Comparison of ENCODE assay signal across 9 mouse cellular contexts in the genomic region with DNA sequence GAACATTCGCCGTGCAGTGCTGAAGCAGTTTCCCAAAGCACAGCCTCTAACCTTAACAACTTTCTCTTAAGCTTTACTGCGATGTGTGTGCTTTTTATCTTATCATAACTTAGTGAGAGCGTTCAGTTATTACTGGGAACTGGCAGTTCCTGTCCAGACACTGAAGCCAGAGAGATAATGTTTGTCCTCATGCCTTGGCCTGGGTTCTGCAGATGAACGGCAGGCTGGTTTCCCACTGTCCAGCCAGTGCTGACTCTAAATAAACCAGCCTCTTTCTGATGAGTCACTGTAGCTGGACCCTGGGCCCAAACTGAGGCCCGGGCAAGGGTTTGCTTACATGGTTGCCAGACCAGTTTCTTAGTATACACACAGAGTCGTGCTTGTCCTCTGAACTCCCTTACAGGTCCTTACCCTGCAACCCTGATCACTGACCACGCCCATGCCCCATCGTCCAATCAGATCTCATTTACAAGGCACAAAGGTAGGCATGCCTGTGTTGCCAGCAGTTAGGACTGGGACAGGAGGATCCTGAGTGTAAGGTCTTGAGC. TPM values are rescaled to one million over a fixed set of nuclear protein-coding genes. Genes with fewer than 3 reads are reported as not detected.
A peak's percentile ranks its signal among the peaks of the same experiment; 100 is the strongest.
DNase-seq lines count a peak whose midpoint lies in the region; ATAC-seq and TF ChIP-seq lines count a peak whose summit lies in the region.
"Had no signal": no experiment of that assay in that cellular context is flagged by ENCODE, and none has a peak within 500 bp of the region (broad histone marks: within the 10 kb centered on the region; RNA-seq: fewer than 3 reads in every experiment).

No protein-coding gene starts in this region.

- no peak for DNase-seq in lung, postnatal 14 days
- DNase-seq in gastrocnemius, postnatal 36 days, result peak; percentile 17 to 36
- DNase-seq in liver, adult 2 months (ENCODE audit: extremely low read depth, low read depth, low spot score), result peak; percentile 99
- DNase-seq in left cerebral cortex, postnatal 25 days (ENCODE audit: low spot score in 2 of 2), result no peak
- no peak for DNase-seq in left cerebral cortex, adult 18-20 months (ENCODE audit: low spot score in 2 of 2)

- H3K36me3 ChIP-seq in lung, embryonic 15.5 days, result no peaks in the 10 kb centered on the region
- H3K36me3 ChIP-seq in liver, adult 2 months (ENCODE audit: control insufficient read depth, insufficient read depth, low read length), result no peaks in the 10 kb centered on the region
- H3K36me3 ChIP-seq in testis, adult 2 months (ENCODE audit: control insufficient read depth, insufficient read depth, low read length), result no peaks in the 10 kb centered on the region
- no peaks in the 10 kb centered on the region for H3K36me3 ChIP-seq in hindbrain, embryonic 13.5 days
- H3K36me3 ChIP-seq: limb, embryonic 15.5 days had no signal

- 47% methylated on average over 9 of the region's 9 CpGs for WGBS in lung, embryonic 15.5 days
- WGBS in liver, adult 2 months, result 14% methylated on average over 9 of the region's 9 CpGs
- WGBS in hindbrain, embryonic 13.5 days, result 85% methylated on average over 9 of the region's 9 CpGs

- no peaks in the 10 kb centered on the region for H3K27me3 ChIP-seq in lung, embryonic 15.5 days
- no peaks in the 10 kb centered on the region for H3K27me3 ChIP-seq in liver, adult 2 months (ENCODE audit: control insufficient read depth, insufficient read depth, low read length)
- no peaks in the 10 kb centered on the region for H3K27me3 ChIP-seq in testis, adult 2 months (ENCODE audit: control insufficient read depth, insufficient read depth, low read length)
- H3K27me3 ChIP-seq in hindbrain, embryonic 13.5 days, result no peaks in the 10 kb centered on the region
- H3K27me3 ChIP-seq: limb, embryonic 15.5 days had no signal

- no peak for TF ChIP-seq CTCF in liver, adult 2 months (IDR thresholded peaks at IDR 0.05; ENCODE audit: low read depth, low read length)
- TF ChIP-seq CTCF in testis, adult 2 months (IDR thresholded peaks at IDR 0.05; ENCODE audit: control insufficient read depth, insufficient read depth, insufficient replicate concordance, low read depth, low read length), result no peak

- ATAC-seq in lung, embryonic 15.5 days (ENCODE audit: borderline replicate concordance, extremely low read depth, low FRiP score, low TSS enrichment), result peak; percentile 55; the same call in 1 of the 2 replicates
- no peak for ATAC-seq in hindbrain, embryonic 13.5 days (ENCODE audit: low FRiP score)

- intact Hi-C loops in gastrocnemius, postnatal 36 days (cut with DNase I), result no loop called here
- intact Hi-C loops in left cerebral cortex, postnatal 25 days (cut with DNase I), result no loop called here

- no peaks in the 10 kb centered on the region; the same call in 1 of the 2 replicates for H3K9me3 ChIP-seq in lung, embryonic 15.5 days
- H3K9me3 ChIP-seq in hindbrain, embryonic 13.5 days, result 0 out of 2 replicates have a peak, but pooled peaks cover 3% of the 10 kb centered on the region
- H3K9me3 ChIP-seq: limb, embryonic 15.5 days had no signal

- H3K4me3 ChIP-seq in lung, embryonic 15.5 days, result no peak overlapping the region
- H3K4me3 ChIP-seq in liver, adult 2 months (ENCODE audit: insufficient read depth, low read depth, low read length), result no peak overlapping the region
- no peak overlapping the region for H3K4me3 ChIP-seq in testis, adult 2 months (ENCODE audit: control insufficient read depth, low read depth, low read length)
- no peak overlapping the region for H3K4me3 ChIP-seq in hindbrain, embryonic 13.5 days
- H3K4me3 ChIP-seq: limb, embryonic 15.5 days had no signal

- H3K27ac ChIP-seq in lung, embryonic 15.5 days, result no peak overlapping the region
- peak overlapping the region; percentile 90 for H3K27ac ChIP-seq in liver, adult 2 months (replicated peaks; ENCODE audit: insufficient read depth, low read depth, low read length)
- peak overlapping the region; percentile 75 for H3K27ac ChIP-seq in testis, adult 2 months (ENCODE audit: control insufficient read depth, insufficient read depth, low read depth, low read length)
- no peak overlapping the region for H3K27ac ChIP-seq in hindbrain, embryonic 13.5 days
- H3K27ac ChIP-seq: limb, embryonic 15.5 days had no signal

- TF ChIP-seq POLR2A in liver, adult 2 months (IDR thresholded peaks at IDR 0.05; ENCODE audit: extremely low read depth, insufficient read depth, low read length), result no peak
- TF ChIP-seq POLR2A in testis, adult 2 months (IDR thresholded peaks at IDR 0.05; ENCODE audit: control insufficient read depth, low read depth, low read length), result no peak

- no peak overlapping the region for H3K9ac ChIP-seq in lung, embryonic 15.5 days
- H3K9ac ChIP-seq in liver, adult 2 months (ENCODE audit: low read depth, low read length), result peak overlapping the region; percentile 12; the same call in 1 of the 2 replicates
- no peak overlapping the region for H3K9ac ChIP-seq in hindbrain, embryonic 13.5 days
- H3K9ac ChIP-seq: limb, embryonic 15.5 days had no signal

- H3K4me1 ChIP-seq in lung, embryonic 15.5 days, result no peaks in the 10 kb centered on the region; the same call in 1 of the 2 replicates
- peaks cover 6% of the 10 kb centered on the region for H3K4me1 ChIP-seq in liver, adult 2 months (ENCODE audit: control insufficient read depth, insufficient read depth, low read length)
- H3K4me1 ChIP-seq in testis, adult 2 months (ENCODE audit: control insufficient read depth, insufficient read depth, low read length), result no peaks in the 10 kb centered on the region
- H3K4me1 ChIP-seq in hindbrain, embryonic 13.5 days (replicated peaks), result no peaks in the 10 kb centered on the region
- H3K4me1 ChIP-seq: limb, embryonic 15.5 days had no signal

- no peak overlapping the region for H3K4me2 ChIP-seq in lung, embryonic 15.5 days
- H3K4me2 ChIP-seq in hindbrain, embryonic 13.5 days, result no peak overlapping the region
- H3K4me2 ChIP-seq: limb, embryonic 15.5 days had no signal

- H3K79me2 ChIP-seq in liver, adult 2 months (ENCODE audit: control insufficient read depth, insufficient read depth, low read length), result no peaks in the 10 kb centered on the region

RNA-seq across cellular contexts. Expression of gene Cdk19, which starts 11.3 kb away (rescaled TPM):
- 9.5 and 10.6 TPM in 2 replicates for polyA plus RNA-seq in lung, embryonic 15.5 days (2015; fragmentation: Nextera tagmentation; extraction: Ambion mirVana)
- total RNA-seq in gastrocnemius, postnatal 36 days (2021), result 10 to 100 TPM in 1 of 2 experiments, 1 to 10 TPM in 1; 6.9 to 16.6 TPM
- total RNA-seq in liver, adult 2 months (2014; rRNA removed), result 3.6 and 4.3 TPM in 2 replicates
- polyA plus RNA-seq in liver, adult 2 months (2012; rRNA removed), result 1.2 and 1.4 TPM in 2 replicates
- polyA plus RNA-seq in testis, adult 2 months (2012; rRNA removed), result 13.3 and 14.3 TPM in 2 replicates
- total RNA-seq in left cerebral cortex, postnatal 25 days (2021), result 10 to 100 TPM; 48.3 to 50.8 TPM
- 10 to 100 TPM; 47.5 to 49.0 TPM for total RNA-seq in left cerebral cortex, adult 18-20 months (2021)
- 11.0 and 12.7 TPM in 2 replicates for polyA plus RNA-seq in hindbrain, embryonic 13.5 days (2015; fragmentation: Nextera tagmentation; extraction: Ambion mirVana)

RNA-seq across cellular contexts. Expression of gene Amd1, which starts 26.1 kb away (rescaled TPM):
- 57.0 and 59.8 TPM in 2 replicates for polyA plus RNA-seq in lung, embryonic 15.5 days (2015; fragmentation: Nextera tagmentation; extraction: Ambion mirVana)
- 100 to 1,000 TPM in 1 of 2 experiments, 10 to 100 TPM in 1; 83.0 to 476 TPM for total RNA-seq in gastrocnemius, postnatal 36 days (2021)
- 24.4 and 27.1 TPM in 2 replicates for total RNA-seq in liver, adult 2 months (2014; rRNA removed)
- polyA plus RNA-seq in liver, adult 2 months (2012; rRNA removed), result 6.2 and 6.9 TPM in 2 replicates
- 17.9 and 18.8 TPM in 2 replicates for polyA plus RNA-seq in testis, adult 2 months (2012; rRNA removed)
- 10 to 100 TPM; 79.3 to 82.0 TPM for total RNA-seq in left cerebral cortex, postnatal 25 days (2021)
- 10 to 100 TPM; 88.6 to 92.4 TPM for total RNA-seq in left cerebral cortex, adult 18-20 months (2021)
- 40.4 and 43.3 TPM in 2 replicates for polyA plus RNA-seq in hindbrain, embryonic 13.5 days (2015; fragmentation: Nextera tagmentation; extraction: Ambion mirVana)

Comparison
In these comparisons a context has a peak if more than half of its experiments do, and no peak if none do; other contexts are left out.
1. H3K27ac ChIP-seq: peak in liver, adult 2 months (single experiment) and testis, adult 2 months (single experiment); none in lung, embryonic 15.5 days (single experiment) and hindbrain, embryonic 13.5 days (single experiment).
2. DNase-seq: peak in gastrocnemius, postnatal 36 days (2 of 2) and liver, adult 2 months (single experiment); none in lung, postnatal 14 days (single experiment), left cerebral cortex, postnatal 25 days (0 of 2) and left cerebral cortex, adult 18-20 months (0 of 2).